Mouse (Mus musculus) megakaryocyte, embryonic 14.5 days (primary cell): ENCODE data around the gene Fry. TPM values are rescaled to one million over a fixed set of nuclear protein-coding genes. Genes with fewer than 3 reads are reported as not detected.

ENCODE experiments used
- H3K27me3 ChIP-seq: replicated peaks from 2 replicates; pipeline ENCODE3; 2012; ENCODE audit warnings: inconsistent platforms
- H3K36me3 ChIP-seq: replicated peaks from 2 replicates; pipeline ENCODE3; 2012; ENCODE audit warnings: low read length, inconsistent platforms, mixed read lengths
- H3K4me1 ChIP-seq: 2 replicates; pipeline ENCODE4 v1.6.1; 2012; ENCODE audit warnings: inconsistent platforms
- H3K4me3 ChIP-seq: replicated peaks from 2 replicates; pipeline ENCODE3; 2012; ENCODE audit warnings: moderate library complexity, mild to moderate bottlenecking, inconsistent platforms
- H3K9me3 ChIP-seq: 2 replicates; pipeline ENCODE4 v1.6.1; 2012; ENCODE audit warnings: inconsistent platforms
- FLI1 ChIP-seq: IDR thresholded peaks from 2 replicates; pipeline ENCODE4 v1.6.1; 2012; ENCODE audit warnings: low read length, inconsistent platforms, mixed read lengths
- GATA1 ChIP-seq: IDR thresholded peaks from 3 replicates; pipeline ENCODE4 v1.6.1; 2012; ENCODE audit warnings: mixed read lengths, low read length, inconsistent platforms, borderline replicate concordance
- polyA plus RNA-seq: library from polyadenylated mRNA; stranded (reverse); fragments of >175 nt; gene quantifications from 2 replicates; pipeline ENCODE4 v1.2.3, GENCODE M21; 2012; ENCODE audit warnings: low replicate concordance; ENCODE audit not compliant: insufficient read depth

Gene Fry
- polyA plus RNA-seq, 1 experiment = 1.5 TPM

- no peaks in the 10 kb centered on the region for H3K9me3 ChIP-seq
- no peaks in the 10 kb centered on the region for H3K27me3 ChIP-seq
- no peaks in the 10 kb centered on the region for H3K36me3 ChIP-seq
- no peak overlapping the region for H3K4me3 ChIP-seq
- H3K4me1 ChIP-seq = peaks cover 41% of the 10 kb centered on the region
- TF ChIP-seq GATA1 (no peak), FLI1 (no peak)
Observed at GRCm38 (mm10) chr5:150261361-150261760, 142.9 kb downstream of the Fry start.

DNA sequence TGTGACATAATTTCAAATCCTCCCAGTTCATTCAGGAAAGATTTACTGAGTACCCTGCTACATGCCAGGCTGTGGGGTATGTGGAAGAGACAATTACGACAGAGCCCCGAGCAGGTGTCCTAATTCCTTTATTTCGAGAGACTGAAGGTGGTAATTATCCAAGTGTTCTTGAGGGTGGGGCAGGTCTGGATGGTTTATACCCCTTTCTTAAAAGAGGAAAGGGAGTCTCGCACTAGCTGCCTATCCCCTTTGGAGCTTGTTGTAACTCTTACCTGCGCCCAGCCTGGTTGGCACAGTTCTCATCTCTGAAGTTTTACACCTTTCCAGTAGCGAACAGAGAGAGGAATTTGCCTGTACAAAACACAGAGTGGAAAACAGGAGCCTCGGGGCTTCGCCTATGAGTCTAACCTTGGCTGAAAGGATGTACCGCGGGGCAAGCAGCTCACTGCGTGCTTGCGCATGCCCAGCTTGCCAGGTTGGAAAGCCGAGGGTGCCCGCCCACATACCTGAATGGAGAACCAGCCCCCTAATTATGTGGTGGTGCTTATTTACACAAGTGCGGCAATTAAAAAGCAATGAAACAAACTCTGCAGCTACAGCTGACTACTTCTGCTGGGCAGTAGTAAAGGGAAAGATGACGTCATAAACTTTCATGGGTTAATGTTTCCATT lies 143.7 kb downstream of the Fry start:
- TF ChIP-seq FLI1 (no peak), GATA1 (no peak)
- no peaks in the 10 kb centered on the region for H3K9me3 ChIP-seq
- H3K4me3 ChIP-seq = no peak overlapping the region
- peaks cover 39% of the 10 kb centered on the region for H3K4me1 ChIP-seq
- H3K36me3 ChIP-seq = no peaks in the 10 kb centered on the region
- H3K27me3 ChIP-seq = no peaks in the 10 kb centered on the region

DNA sequence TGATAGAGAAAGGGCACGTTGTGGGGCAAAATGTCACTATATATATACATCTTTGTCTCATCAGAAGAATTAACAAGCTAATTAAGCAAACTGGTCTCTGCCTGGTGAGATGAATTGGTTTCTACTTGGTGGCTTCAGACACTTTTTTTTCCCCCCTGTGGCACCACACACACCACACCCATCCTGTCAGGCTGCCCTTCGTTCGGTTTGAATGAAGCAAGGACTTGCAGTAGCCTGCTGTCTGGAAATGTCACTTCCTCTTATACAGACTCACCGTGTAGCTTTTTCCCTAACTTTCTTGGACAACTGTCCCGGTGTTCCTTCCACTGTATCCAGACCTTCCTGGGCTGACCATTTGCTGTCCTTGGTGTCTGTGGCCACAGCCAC lies 144.3 kb downstream of the Fry start:
- Histone ChIP-seq H3K36me3 (no peaks in the 10 kb centered on the region), H3K4me3 (no peak overlapping the region), H3K27me3 (no peaks in the 10 kb centered on the region), H3K9me3 (no peaks in the 10 kb centered on the region), H3K4me1 (peaks cover 37% of the 10 kb centered on the region)
- TF ChIP-seq FLI1 (no peak), GATA1 (no peak)

GRCm38 (mm10) chr5:150263162-150263561 lies 144.7 kb downstream of the Fry start:
- Histone ChIP-seq H3K4me3 (no peak overlapping the region), H3K27me3 (no peaks in the 10 kb centered on the region), H3K36me3 (no peaks in the 10 kb centered on the region), H3K4me1 (peaks cover 33% of the 10 kb centered on the region), H3K9me3 (peaks cover under 1% of the 10 kb centered on the region; the same call in 1 of the 2 replicates)
- TF ChIP-seq GATA1 (no peak), FLI1 (no peak)

DNA sequence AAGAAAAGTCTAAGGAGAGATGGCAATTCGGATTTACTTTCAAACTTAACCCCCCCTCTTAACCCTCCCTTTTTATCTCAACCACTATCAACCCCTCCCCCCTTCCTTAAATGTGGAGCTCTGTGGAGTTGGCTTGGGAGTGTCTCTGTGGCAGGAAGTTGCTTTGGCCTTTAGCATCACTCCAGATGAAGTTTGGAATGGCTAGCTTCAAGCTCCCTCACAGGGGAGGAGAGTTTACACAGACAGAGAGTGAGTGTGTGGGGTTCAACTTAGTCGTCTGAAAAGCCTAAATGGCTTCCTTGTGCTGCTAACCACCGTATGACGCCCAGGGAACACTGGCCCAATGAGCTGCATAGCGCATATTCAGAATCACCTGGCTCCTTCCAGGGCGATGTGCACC lies 145.2 kb downstream of the Fry start:
- no peak overlapping the region for H3K4me3 ChIP-seq
- H3K9me3 ChIP-seq = peaks cover 5% of the 10 kb centered on the region
- H3K36me3 ChIP-seq = peaks cover 3% of the 10 kb centered on the region
- TF ChIP-seq GATA1 = no peak
- no peak for TF ChIP-seq FLI1
- H3K4me1 ChIP-seq = peaks cover 32% of the 10 kb centered on the region
- no peaks in the 10 kb centered on the region for H3K27me3 ChIP-seq

GRCm38 (mm10) chr5:150265005-150265404 lies 146.6 kb downstream of the Fry start:
- Histone ChIP-seq H3K4me1 (peaks cover 20% of the 10 kb centered on the region), H3K9me3 (peaks cover 15% of the 10 kb centered on the region), H3K36me3 (peaks cover 3% of the 10 kb centered on the region), H3K27me3 (no peaks in the 10 kb centered on the region), H3K4me3 (no peak overlapping the region)
- TF ChIP-seq GATA1 (no peak), FLI1 (no peak)

GRCm38 (mm10) chr5:150265953-150266352 lies 147.5 kb downstream of the Fry start:
- TF ChIP-seq FLI1 (no peak), GATA1 (no peak)
- Histone ChIP-seq H3K27me3 (no peaks in the 10 kb centered on the region), H3K36me3 (peaks cover 3% of the 10 kb centered on the region), H3K4me1 (peaks cover 20% of the 10 kb centered on the region), H3K4me3 (no peak overlapping the region), H3K9me3 (peaks cover 15% of the 10 kb centered on the region)

- Histone ChIP-seq H3K9me3 (peaks cover 26% of the 10 kb centered on the region), H3K4me3 (no peak overlapping the region), H3K4me1 (peaks cover 8% of the 10 kb centered on the region), H3K27me3 (no peaks in the 10 kb centered on the region), H3K36me3 (peaks cover 3% of the 10 kb centered on the region)
- no peak for TF ChIP-seq GATA1
- no peak for TF ChIP-seq FLI1
Observed at GRCm38 (mm10) chr5:150268261-150268660, 149.8 kb downstream of the Fry start.

DNA sequence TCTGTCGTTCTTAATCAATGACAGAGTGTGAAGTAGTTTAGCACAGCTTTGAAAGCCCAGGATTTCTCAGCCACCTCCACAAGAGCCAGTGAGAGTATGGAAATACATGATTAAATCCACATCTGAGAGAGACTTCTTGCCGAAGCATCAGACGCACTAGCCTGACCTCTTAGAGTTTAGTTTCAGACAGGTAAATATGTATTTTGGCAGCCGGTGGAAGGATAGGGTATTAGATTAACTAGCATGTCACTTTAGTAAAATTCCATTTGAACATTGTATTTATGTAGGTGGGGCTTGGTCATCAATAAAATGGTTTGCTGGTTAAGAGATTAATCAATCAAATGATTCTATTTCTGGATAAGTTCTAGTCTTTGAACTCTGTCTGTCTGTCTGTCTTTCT lies 152.0 kb downstream of the Fry start:
- no peak overlapping the region for H3K4me3 ChIP-seq
- peaks cover 6% of the 10 kb centered on the region for H3K36me3 ChIP-seq
- H3K27me3 ChIP-seq = no peaks in the 10 kb centered on the region
- peaks cover 30% of the 10 kb centered on the region for H3K9me3 ChIP-seq
- H3K4me1 ChIP-seq = no peaks in the 10 kb centered on the region
- TF ChIP-seq GATA1 (no peak), FLI1 (no peak)

DNA sequence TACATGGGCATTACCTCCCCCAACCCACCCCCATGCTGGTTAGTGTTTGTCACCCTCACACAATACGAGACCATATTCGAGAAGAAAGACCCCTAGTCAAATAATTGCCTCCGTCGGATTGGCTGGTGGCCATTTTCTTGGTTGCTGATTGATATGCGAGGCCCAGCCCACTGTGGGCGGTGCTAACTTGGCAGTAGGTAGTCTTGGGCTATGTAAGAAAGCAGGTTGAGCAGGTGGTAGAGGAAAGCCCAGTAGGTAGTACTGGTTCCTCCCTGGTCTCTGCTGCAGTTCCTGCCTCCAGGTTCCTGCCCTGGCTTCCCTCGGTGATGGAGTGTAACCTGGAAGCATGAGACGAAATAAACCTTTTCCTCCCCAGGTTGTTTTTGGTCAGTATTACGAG lies 153.7 kb downstream of the Fry start:
- no peak for TF ChIP-seq GATA1
- TF ChIP-seq FLI1 = no peak
- H3K4me3 ChIP-seq = no peak overlapping the region
- peaks cover 30% of the 10 kb centered on the region for H3K9me3 ChIP-seq

More for the DNA sequence above, 153.7 kb downstream of the Fry start:
- peaks cover 5% of the 10 kb centered on the region; the same call in 1 of the 2 replicates for H3K4me1 ChIP-seq
- no peaks in the 10 kb centered on the region for H3K27me3 ChIP-seq
- peaks cover 6% of the 10 kb centered on the region for H3K36me3 ChIP-seq
